Mouse (Mus musculus): ENCODE results near the gene Hoxc6.

Gene Hoxc6

GRCm38 (mm10) chr15:102967511-102968397, 30.3 kb upstream of the Hoxc6 start:
- DNase-seq (ENCODE audit: low spot score) = no peak

- no peak for DNase-seq (ENCODE audit: low spot score)
These were observed 28.8 kb upstream of the Hoxc6 start for GRCm38 (mm10) chr15:102969296-102969695.

GRCm38 (mm10) chr15:102970740-102971139, 27.3 kb upstream of the Hoxc6 start:
- no peak for DNase-seq (ENCODE audit: low spot score)

- DNase-seq (ENCODE audit: low spot score) = no peak
These were observed 25.8 kb upstream of the Hoxc6 start for GRCm38 (mm10) chr15:102972254-102972653.

- no peak for DNase-seq (ENCODE audit: low spot score)
These were observed 25.3 kb upstream of the Hoxc6 start for GRCm38 (mm10) chr15:102972753-102973152.

- no peak for DNase-seq (ENCODE audit: low spot score)
These were observed 23.0 kb upstream of the Hoxc6 start for GRCm38 (mm10) chr15:102975034-102975433.

- no peak for DNase-seq (ENCODE audit: low spot score)
These were observed 22.4 kb upstream of the Hoxc6 start for GRCm38 (mm10) chr15:102975688-102976111.

GRCm38 (mm10) chr15:102976171-102976570, 21.9 kb upstream of the Hoxc6 start, which contains the start of gene Hoxc9:
Gene Hoxc9 (plus strand): TSS chr15:102976439.
- no peak for DNase-seq (ENCODE audit: low spot score)

GRCm38 (mm10) chr15:102976631-102977422, 21.2 kb upstream of the Hoxc6 start:
- no peak for DNase-seq (ENCODE audit: low spot score)

GRCm38 (mm10) chr15:102977423-102977974, 20.6 kb upstream of the Hoxc6 start:
- DNase-seq (ENCODE audit: low spot score) = no peak

GRCm38 (mm10) chr15:102978615-102979515, 19.2 kb upstream of the Hoxc6 start:
- no peak for DNase-seq (ENCODE audit: low spot score)

- no peak for DNase-seq (ENCODE audit: low spot score)
These were observed 18.1 kb upstream of the Hoxc6 start for GRCm38 (mm10) chr15:102979936-102980335.

- DNase-seq (ENCODE audit: low spot score) = no peak
These were observed 17.7 kb upstream of the Hoxc6 start for GRCm38 (mm10) chr15:102980352-102980751.

- no peak for DNase-seq (ENCODE audit: low spot score)
These were observed 17.1 kb upstream of the Hoxc6 start for GRCm38 (mm10) chr15:102980912-102981311.

GRCm38 (mm10) chr15:102981379-102982288, 16.4 kb upstream of the Hoxc6 start:
- DNase-seq (ENCODE audit: low spot score) = no peak

- DNase-seq (ENCODE audit: low spot score) = no peak
These were observed 14.3 kb upstream of the Hoxc6 start for GRCm38 (mm10) chr15:102983716-102984115.

- no peak for DNase-seq (ENCODE audit: low spot score)
These were observed 13.5 kb upstream of the Hoxc6 start for GRCm38 (mm10) chr15:102984521-102984920.

- DNase-seq (ENCODE audit: low spot score) = no peak
These were observed 13.1 kb upstream of the Hoxc6 start for GRCm38 (mm10) chr15:102984925-102985324.

- DNase-seq (ENCODE audit: low spot score) = peak; percentile 72
These were observed 10.8 kb upstream of the Hoxc6 start for GRCm38 (mm10) chr15:102987124-102987833.

GRCm38 (mm10) chr15:102988078-102988477, 10.0 kb upstream of the Hoxc6 start:
- no peak for DNase-seq (ENCODE audit: low spot score)

All from left cerebral cortex, adult 11 months (tissue).